Mouse (Mus musculus) limb, embryonic 11.5 days (tissue): ENCODE measurements at regions not wholly inside any gene's neighbourhood (a gene's known extent, or its start where the extent isn't known, plus 50 kb on each side); places are given as distances from the start of the nearest gene placed in this dataset.

Experiments used
- ATAC-seq: fragments of 200-750 bp; cut with Nextera tagmentation; 2 replicates; pipeline ENCODE4 v1.8.0; 2017; ENCODE audit warnings: low read depth; ENCODE audit not compliant: insufficient number of reproducible peaks, low FRiP score, low TSS enrichment
- DNase-seq: peaks from one replicate; pipeline ENCODE4 v3.0.0-alpha.2; 2015; ENCODE audit warnings: low spot score
- H3K27ac ChIP-seq: fragments of 300-500 bp; sonication (generic); replicated peaks from 2 replicates; pipeline ENCODE4 v1.5.1; 2014; ENCODE audit warnings: low read depth, mild to moderate bottlenecking, low read length
- H3K27me3 ChIP-seq: fragments of 300-500 bp; sonication (generic); 2 replicates; pipeline ENCODE4 v1.6.1; 2014; ENCODE audit warnings: mild to moderate bottlenecking, low read length, mixed read lengths; ENCODE audit not compliant: control insufficient read depth, insufficient read depth
- H3K36me3 ChIP-seq: fragments of 300-500 bp; sonication (generic); 2 replicates; pipeline ENCODE4 v1.6.1; 2014; ENCODE audit warnings: mild to moderate bottlenecking, low read length, moderate library complexity, mixed read lengths; ENCODE audit not compliant: control insufficient read depth, insufficient read depth
- H3K4me1 ChIP-seq: fragments of 300-500 bp; sonication (generic); 2 replicates; pipeline ENCODE4 v1.6.1; 2014; ENCODE audit warnings: low read length, mixed read lengths; ENCODE audit not compliant: control insufficient read depth, insufficient read depth
- H3K4me2 ChIP-seq: fragments of 300-500 bp; sonication (generic); 2 replicates; pipeline ENCODE4 v1.6.1; 2014; ENCODE audit warnings: low read depth, mild to moderate bottlenecking, moderate library complexity; ENCODE audit not compliant: severe bottlenecking
- H3K4me3 ChIP-seq: fragments of 300-500 bp; sonication (generic); 2 replicates; pipeline ENCODE4 v1.5.1; 2014; ENCODE audit warnings: low read depth, low read length
- H3K9ac ChIP-seq: fragments of 300-500 bp; sonication (generic); 2 replicates; pipeline ENCODE4 v1.6.1; 2014; ENCODE audit warnings: mild to moderate bottlenecking, low read length
- H3K9me3 ChIP-seq: fragments of 300-500 bp; sonication (generic); 2 replicates; pipeline ENCODE4 v1.6.1; 2016; ENCODE audit warnings: low read length; ENCODE audit not compliant: control insufficient read depth
- WGBS: fragments of 180-500 bp; shearing (Covaris S2); extraction: QIAGEN DNeasy Blood & Tissue Kit; methylation state at CpG from one replicate; pipeline ENCODE4 v1.1.7; 2014; 5-methylcytosine and 5-hydroxymethylcytosine counted together

DNA sequence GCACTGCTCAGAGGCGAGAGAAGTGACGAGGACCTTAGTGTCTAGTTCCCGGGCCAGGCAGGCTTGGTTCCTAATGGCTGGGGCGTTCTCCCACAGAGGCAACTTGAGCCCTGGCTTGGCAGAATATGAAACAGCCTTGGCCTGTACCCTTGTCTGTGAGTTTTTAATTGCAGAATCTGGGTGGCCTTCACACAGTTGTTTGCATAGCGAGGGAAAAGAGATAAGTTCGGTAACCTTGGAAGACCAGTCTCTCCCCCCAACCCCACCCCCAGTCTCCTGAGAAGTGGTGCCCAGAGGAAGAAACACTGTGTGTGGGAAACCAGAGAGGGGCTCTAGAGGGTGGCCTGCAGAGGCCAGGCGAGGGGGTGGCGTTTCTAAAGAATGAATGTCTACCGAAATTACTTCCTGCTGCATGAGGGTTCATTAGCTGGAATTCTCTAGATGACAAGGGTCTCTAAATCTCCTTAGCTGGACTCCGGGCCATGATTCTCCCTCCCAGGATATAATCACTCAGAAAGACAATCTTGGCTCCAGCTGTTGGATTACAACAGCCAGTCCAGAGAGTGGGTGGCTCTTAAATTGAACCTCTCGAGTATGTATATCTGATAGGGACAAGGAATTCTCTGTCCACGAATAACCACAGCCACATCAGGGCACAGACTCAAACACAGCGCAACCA is 142.8 kb downstream of the Gm10260 start:
- H3K4me3 ChIP-seq = no peak overlapping the region
- H3K9ac ChIP-seq = no peak overlapping the region
- no peaks in the 10 kb centered on the region for H3K36me3 ChIP-seq
- no peak overlapping the region for H3K27ac ChIP-seq
- 37% methylated on average over 13 of the region's 13 CpGs for WGBS
- no peak overlapping the region for H3K4me2 ChIP-seq
- H3K4me1 ChIP-seq = peaks cover 3% of the 10 kb centered on the region; the same call in 1 of the 2 replicates
- ATAC-seq (no peak), DNase-seq (no peak)
- H3K27me3 ChIP-seq = no peaks in the 10 kb centered on the region
- H3K9me3 ChIP-seq = no peaks in the 10 kb centered on the region

DNA sequence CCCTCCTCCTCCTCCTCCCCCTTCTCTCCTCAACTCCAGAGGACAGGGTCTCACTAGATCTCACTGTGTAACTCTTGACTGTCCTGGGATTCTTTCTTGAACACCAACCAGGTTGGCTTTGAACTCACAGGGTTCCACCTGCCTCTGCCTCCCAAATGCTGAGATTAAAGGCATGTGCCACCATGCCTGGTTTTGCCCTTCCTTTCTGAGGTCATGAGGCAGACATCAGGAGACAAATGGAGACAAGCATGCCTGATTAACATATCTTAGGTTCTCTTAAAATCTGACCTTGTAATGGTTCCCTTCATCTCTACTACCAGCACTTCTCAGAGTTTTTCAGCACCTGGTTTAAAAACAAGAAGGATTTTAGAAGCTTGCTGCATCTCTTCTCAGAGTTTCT is 143.5 kb downstream of the Gm10260 start:
- no peaks in the 10 kb centered on the region for H3K9me3 ChIP-seq
- peaks cover 3% of the 10 kb centered on the region; the same call in 1 of the 2 replicates for H3K4me1 ChIP-seq
- no peak overlapping the region for H3K27ac ChIP-seq
- H3K27me3 ChIP-seq = no peaks in the 10 kb centered on the region
- H3K4me3 ChIP-seq = no peak overlapping the region
- no peak overlapping the region for H3K9ac ChIP-seq
- DNase-seq = no peak
- H3K36me3 ChIP-seq = no peaks in the 10 kb centered on the region
- H3K4me2 ChIP-seq = no peak overlapping the region
- no peak for ATAC-seq

DNA sequence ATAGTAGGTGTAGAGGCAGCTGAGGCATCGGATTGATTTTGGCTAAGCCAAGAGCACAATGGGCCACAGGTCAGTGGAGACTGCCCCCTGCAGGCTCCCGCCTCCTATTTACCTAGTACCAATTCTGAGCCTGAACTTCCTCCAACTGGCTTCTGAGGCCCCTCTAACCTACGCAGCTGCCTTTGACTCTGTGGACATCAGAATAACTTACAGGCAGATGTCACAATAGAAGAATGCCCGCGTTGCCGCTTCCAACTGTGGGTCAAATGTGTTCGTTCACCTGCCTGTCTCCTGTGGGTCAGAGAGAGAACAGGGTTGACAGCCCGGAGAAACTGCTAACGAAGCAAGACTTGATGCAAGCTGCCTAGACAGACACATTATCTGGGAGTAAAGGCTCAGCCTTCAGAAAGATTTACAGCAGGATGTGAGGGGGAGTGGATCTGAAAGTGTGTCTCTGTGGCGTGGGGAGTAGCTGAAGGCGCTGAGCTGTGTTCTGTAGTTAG is 153.2 kb downstream of the Gm10260 start:
- Histone ChIP-seq H3K4me3 (no peak overlapping the region), H3K4me2 (no peak overlapping the region), H3K27ac (no peak overlapping the region), H3K9me3 (no peaks in the 10 kb centered on the region), H3K36me3 (no peaks in the 10 kb centered on the region), H3K27me3 (no peaks in the 10 kb centered on the region), H3K4me1 (peaks cover under 1% of the 10 kb centered on the region; the same call in 1 of the 2 replicates), H3K9ac (no peak overlapping the region)
- ATAC-seq = peak; percentile 39; the same call in 1 of the 2 replicates
- peak; percentile 69 for DNase-seq
- 30% methylated on average over 11 of the region's 11 CpGs for WGBS

DNA sequence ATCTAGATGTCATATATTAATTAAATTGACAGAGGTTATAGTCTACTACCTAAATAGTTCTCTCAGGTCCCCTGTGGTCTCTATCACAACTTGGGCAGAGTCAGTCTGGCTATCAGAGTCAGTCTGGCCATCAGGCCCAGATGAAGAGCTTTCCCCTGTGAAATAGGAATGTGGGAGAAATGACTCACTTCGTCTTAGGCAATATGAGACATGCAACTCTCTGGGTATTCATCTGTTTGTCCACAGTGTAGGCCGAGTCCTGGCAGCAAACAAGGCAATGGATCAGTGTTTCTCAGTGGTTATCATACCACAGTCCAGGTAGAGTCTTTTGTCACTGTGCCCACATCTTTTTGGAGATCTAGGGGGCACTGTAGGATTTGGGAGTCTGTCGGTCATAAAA is 156.0 kb downstream of the Gm10260 start:
- Histone ChIP-seq H3K36me3 (no peaks in the 10 kb centered on the region), H3K27me3 (no peaks in the 10 kb centered on the region), H3K4me3 (no peak overlapping the region), H3K27ac (no peak overlapping the region), H3K9ac (no peak overlapping the region), H3K4me1 (peaks cover 18% of the 10 kb centered on the region; the same call in 1 of the 2 replicates), H3K4me2 (no peak overlapping the region), H3K9me3 (no peaks in the 10 kb centered on the region)
- no peak for DNase-seq
- no peak for ATAC-seq
- WGBS = 91% methylated on average over 3 of the region's 3 CpGs

DNA sequence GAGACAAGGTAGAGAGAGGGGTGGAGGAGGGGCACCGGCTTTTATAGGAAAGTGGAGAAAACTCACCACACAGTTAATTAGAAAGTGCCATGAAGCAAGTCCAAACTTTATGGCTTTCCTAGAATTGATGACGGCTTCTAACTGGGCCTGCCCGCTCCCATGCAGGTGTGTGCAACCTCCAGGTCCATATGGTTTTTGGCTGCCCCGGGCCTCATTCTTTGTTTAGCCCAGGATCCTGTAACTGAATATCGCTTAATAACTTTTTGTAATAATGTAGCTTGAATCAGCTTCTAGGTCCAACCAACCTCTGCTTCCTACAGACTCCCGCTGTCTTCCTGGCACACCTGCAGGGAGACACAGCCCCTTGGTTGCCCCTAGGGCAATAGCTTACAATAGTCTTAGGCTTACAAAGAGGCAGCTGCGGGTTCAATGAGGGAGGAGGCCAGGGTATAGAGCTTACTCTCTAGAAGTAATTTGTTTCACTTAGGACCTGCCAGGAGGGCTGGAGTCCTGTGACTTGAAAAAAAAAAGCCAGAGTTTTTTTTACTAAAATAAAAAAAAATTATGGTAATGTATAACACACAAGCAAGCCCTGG is 159.2 kb downstream of the Gm10260 start:
- H3K36me3 ChIP-seq = no peaks in the 10 kb centered on the region
- no peak overlapping the region for H3K9ac ChIP-seq
- peaks cover 3% of the 10 kb centered on the region; the same call in 1 of the 2 replicates for H3K9me3 ChIP-seq
- peak; percentile 64 for DNase-seq
- peaks cover 28% of the 10 kb centered on the region for H3K4me1 ChIP-seq
- no peaks in the 10 kb centered on the region for H3K27me3 ChIP-seq
- no peak overlapping the region for H3K4me3 ChIP-seq
- 25% methylated on average over 7 of the region's 7 CpGs for WGBS
- peak; percentile 79 for ATAC-seq
- H3K4me2 ChIP-seq = no peak overlapping the region
- H3K27ac ChIP-seq = no peak overlapping the region; the same call in 1 of the 2 replicates

DNA sequence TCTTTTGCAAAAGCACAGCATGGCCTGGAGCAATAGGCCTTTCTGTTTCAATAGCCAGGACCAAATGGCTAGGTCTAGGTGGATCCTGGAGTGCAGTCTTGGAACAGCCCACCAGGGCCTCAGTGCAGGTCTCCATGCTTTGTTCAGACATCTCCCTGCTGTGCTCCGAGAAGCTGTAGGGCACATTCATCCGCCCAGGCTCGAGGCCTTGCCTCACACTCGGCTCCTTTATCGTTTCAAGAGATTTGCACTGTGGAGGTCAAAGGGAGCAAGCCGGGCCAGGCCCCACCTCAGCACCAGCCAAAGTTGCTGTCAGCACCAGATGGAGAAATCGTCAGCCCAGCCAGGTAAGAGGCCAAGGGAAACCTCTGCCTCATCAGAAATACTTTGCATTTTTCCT is 160.3 kb downstream of the Gm10260 start:
- Histone ChIP-seq H3K36me3 (no peaks in the 10 kb centered on the region), H3K27me3 (no peaks in the 10 kb centered on the region), H3K27ac (no peak overlapping the region), H3K4me2 (no peak overlapping the region), H3K4me3 (no peak overlapping the region), H3K9me3 (peaks cover 3% of the 10 kb centered on the region; the same call in 1 of the 2 replicates), H3K9ac (no peak overlapping the region), H3K4me1 (peaks cover 28% of the 10 kb centered on the region)
- 51% methylated on average over 7 of the region's 7 CpGs for WGBS
- no peak for ATAC-seq
- no peak for DNase-seq

DNA sequence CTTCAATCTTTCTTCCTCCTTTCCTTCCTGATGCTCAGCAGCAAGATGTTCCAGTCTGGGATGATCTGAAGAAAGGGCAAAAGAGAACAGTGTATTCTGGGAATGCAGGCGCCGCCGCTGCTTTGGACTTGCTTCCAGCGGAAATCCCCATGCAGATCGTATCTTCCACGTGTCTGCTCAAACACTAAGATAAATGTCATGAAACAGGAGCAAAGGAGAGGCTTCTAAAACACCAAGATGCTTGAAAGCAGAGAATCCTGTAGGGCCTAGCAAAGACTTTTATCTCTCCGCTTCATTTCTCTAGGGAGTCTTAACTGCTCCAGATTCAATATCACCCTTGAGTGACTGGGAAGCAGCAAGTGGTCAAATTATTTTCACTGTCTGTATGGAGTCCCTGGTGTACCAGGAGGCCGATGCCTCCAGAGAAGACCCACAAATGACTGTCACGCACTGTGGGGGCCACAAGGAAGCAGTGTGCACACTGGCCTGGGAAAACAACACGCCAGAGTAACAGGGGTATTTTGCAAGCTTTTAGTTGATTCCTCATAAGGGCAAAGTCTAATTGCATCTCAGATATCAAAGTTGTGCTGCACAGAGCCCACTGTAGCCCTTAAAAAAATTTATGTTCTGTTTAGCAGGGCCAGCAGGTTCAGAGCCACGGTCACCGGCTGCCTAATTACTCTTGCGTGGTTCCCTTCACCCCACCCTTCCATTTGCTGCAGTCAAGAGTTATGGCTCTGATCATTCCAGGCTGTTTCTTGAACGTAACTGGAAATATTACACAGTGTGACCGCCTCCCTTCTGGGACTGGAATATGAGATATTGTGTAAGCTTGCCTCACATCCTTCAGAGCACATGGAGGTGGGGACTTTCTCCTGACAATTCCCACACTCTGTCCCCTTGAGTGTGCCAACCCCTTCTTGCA is 161.7 kb downstream of the Gm10260 start:
- Histone ChIP-seq H3K36me3 (no peaks in the 10 kb centered on the region), H3K4me3 (no peak overlapping the region), H3K4me1 (peaks cover 28% of the 10 kb centered on the region), H3K27me3 (no peaks in the 10 kb centered on the region), H3K9ac (no peak overlapping the region), H3K4me2 (no peak overlapping the region), H3K27ac (peak overlapping the region; percentile 26), H3K9me3 (peaks cover 3% of the 10 kb centered on the region; the same call in 1 of the 2 replicates)
- peak; percentile 69 for ATAC-seq
- peak; percentile 63 for DNase-seq
- 47% methylated on average over 15 of the region's 15 CpGs for WGBS

DNA sequence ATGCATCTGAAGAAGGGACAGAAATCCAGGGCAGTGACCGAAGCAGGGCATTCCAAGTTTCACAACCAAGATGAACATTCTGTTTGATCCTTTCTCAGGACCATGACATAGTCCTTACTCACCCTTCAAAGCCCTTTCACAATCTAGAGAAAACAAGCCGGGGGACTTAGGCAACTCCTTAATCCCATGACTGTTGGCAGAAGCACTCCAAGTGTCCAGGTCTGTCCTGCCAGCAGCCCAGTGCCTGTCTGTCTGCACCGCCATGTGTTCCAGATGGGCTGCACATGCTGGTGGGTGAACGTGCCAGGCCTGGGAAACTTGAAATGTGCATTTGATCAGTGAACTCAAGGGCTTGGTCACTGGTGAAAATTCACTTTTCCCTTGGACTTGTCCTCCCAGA is 165.6 kb downstream of the Gm10260 start:
- no peak for DNase-seq
- Histone ChIP-seq H3K27ac (no peak overlapping the region), H3K4me2 (no peak overlapping the region), H3K4me3 (no peak overlapping the region), H3K36me3 (no peaks in the 10 kb centered on the region), H3K9me3 (peaks cover 3% of the 10 kb centered on the region; the same call in 1 of the 2 replicates), H3K27me3 (no peaks in the 10 kb centered on the region), H3K9ac (no peak overlapping the region), H3K4me1 (peaks cover 10% of the 10 kb centered on the region)
- no peak for ATAC-seq
- WGBS = 86% methylated on average over 4 of the region's 4 CpGs
